Mouse (Mus musculus) limb, embryonic 11.5 days (tissue): ENCODE data around the gene Ppp1ca. TPM values are rescaled to one million over a fixed set of nuclear protein-coding genes. Genes with fewer than 3 reads are reported as not detected.
A peak's percentile ranks its signal among the peaks of the same experiment; 100 is the strongest.

ENCODE experiments used
- ATAC-seq: fragments of 200-750 bp; cut with Nextera tagmentation; 2 replicates; pipeline ENCODE4 v1.8.0; 2017; ENCODE audit warnings: low read depth; ENCODE audit not compliant: insufficient number of reproducible peaks, low FRiP score, low TSS enrichment
- DNase-seq: peaks from one replicate; pipeline ENCODE4 v3.0.0-alpha.2; 2015; ENCODE audit warnings: low spot score
- H3K27ac ChIP-seq: fragments of 300-500 bp; sonication (generic); replicated peaks from 2 replicates; pipeline ENCODE4 v1.5.1; 2014; ENCODE audit warnings: low read depth, mild to moderate bottlenecking, low read length
- H3K27me3 ChIP-seq: fragments of 300-500 bp; sonication (generic); 2 replicates; pipeline ENCODE4 v1.6.1; 2014; ENCODE audit warnings: mild to moderate bottlenecking, low read length, mixed read lengths; ENCODE audit not compliant: control insufficient read depth, insufficient read depth
- H3K36me3 ChIP-seq: fragments of 300-500 bp; sonication (generic); 2 replicates; pipeline ENCODE4 v1.6.1; 2014; ENCODE audit warnings: mild to moderate bottlenecking, low read length, moderate library complexity, mixed read lengths; ENCODE audit not compliant: control insufficient read depth, insufficient read depth
- H3K4me1 ChIP-seq: fragments of 300-500 bp; sonication (generic); 2 replicates; pipeline ENCODE4 v1.6.1; 2014; ENCODE audit warnings: low read length, mixed read lengths; ENCODE audit not compliant: control insufficient read depth, insufficient read depth
- H3K4me2 ChIP-seq: fragments of 300-500 bp; sonication (generic); 2 replicates; pipeline ENCODE4 v1.6.1; 2014; ENCODE audit warnings: low read depth, mild to moderate bottlenecking, moderate library complexity; ENCODE audit not compliant: severe bottlenecking
- H3K4me3 ChIP-seq: fragments of 300-500 bp; sonication (generic); 2 replicates; pipeline ENCODE4 v1.5.1; 2014; ENCODE audit warnings: low read depth, low read length
- H3K9ac ChIP-seq: fragments of 300-500 bp; sonication (generic); 2 replicates; pipeline ENCODE4 v1.6.1; 2014; ENCODE audit warnings: mild to moderate bottlenecking, low read length
- H3K9me3 ChIP-seq: fragments of 300-500 bp; sonication (generic); 2 replicates; pipeline ENCODE4 v1.6.1; 2016; ENCODE audit warnings: low read length; ENCODE audit not compliant: control insufficient read depth
- WGBS: fragments of 180-500 bp; shearing (Covaris S2); extraction: QIAGEN DNeasy Blood & Tissue Kit; methylation state at CpG from one replicate; pipeline ENCODE4 v1.1.7; 2014; 5-methylcytosine and 5-hydroxymethylcytosine counted together
- polyA plus RNA-seq: library from polyadenylated mRNA; unstranded; fragments of >200 nt; fragmentation: Nextera tagmentation; extraction: Ambion mirVana; gene quantifications from 2 replicates; pipeline ENCODE4 v1.2.1, GENCODE M21; 2014

The Ppp1ca gene
- polyA plus RNA-seq, 1 experiment from 2014 or later: 995 TPM

DNA sequence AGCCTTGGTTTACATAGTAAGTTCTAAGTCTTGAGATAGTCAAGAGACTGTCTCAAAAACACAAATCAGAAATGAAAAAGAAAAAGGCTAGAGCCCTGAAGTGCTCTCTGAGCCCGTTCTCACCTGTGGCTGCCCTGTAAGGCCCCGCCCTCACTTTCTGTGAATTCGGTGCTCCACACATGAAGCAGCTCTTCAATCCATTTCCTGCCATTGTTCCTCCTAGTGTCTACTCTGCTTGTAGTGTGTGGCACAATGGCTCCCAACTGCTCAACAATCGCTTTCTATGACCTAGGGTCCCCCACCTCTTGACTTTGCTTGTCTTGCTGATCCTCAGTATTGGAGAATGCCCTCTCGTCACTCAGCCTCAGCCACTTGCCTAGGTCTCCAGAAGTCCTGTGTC, 35.6 kb downstream of the Ppp1ca start:
- H3K9me3 ChIP-seq: no peaks in the 10 kb centered on the region
- no peak overlapping the region for H3K4me2 ChIP-seq
- ATAC-seq (no peak), DNase-seq (no peak)
- H3K4me3 ChIP-seq: no peak overlapping the region
- WGBS: 72% methylated on average over 5 of the region's 5 CpGs
- H3K36me3 ChIP-seq: peaks cover 4% of the 10 kb centered on the region
- 0 out of 2 replicates have a peak, but pooled peaks cover 6% of the 10 kb centered on the region for H3K4me1 ChIP-seq
- no peaks in the 10 kb centered on the region for H3K27me3 ChIP-seq
- H3K27ac ChIP-seq: no peak overlapping the region
- no peak overlapping the region for H3K9ac ChIP-seq

- Histone ChIP-seq H3K4me1 (0 out of 2 replicates have a peak, but pooled peaks cover 6% of the 10 kb centered on the region), H3K36me3 (no peaks in the 10 kb centered on the region), H3K9me3 (no peaks in the 10 kb centered on the region), H3K9ac (no peak overlapping the region), H3K27me3 (no peaks in the 10 kb centered on the region), H3K27ac (no peak overlapping the region), H3K4me3 (no peak overlapping the region), H3K4me2 (no peak overlapping the region)
- ATAC-seq (peak; percentile 44; the same call in 1 of the 2 replicates), DNase-seq (peak; percentile 82)
- WGBS: 22% methylated on average over 8 of the region's 8 CpGs
Observed at GRCm38 (mm10) chr19:4227894-4228678, 36.2 kb downstream of the Ppp1ca start.

GRCm38 (mm10) chr19:4228891-4229290, 37.0 kb downstream of the Ppp1ca start:
- Histone ChIP-seq H3K9ac (no peak overlapping the region), H3K4me2 (no peak overlapping the region), H3K9me3 (no peaks in the 10 kb centered on the region), H3K36me3 (no peaks in the 10 kb centered on the region), H3K27me3 (no peaks in the 10 kb centered on the region), H3K27ac (no peak overlapping the region), H3K4me1 (0 out of 2 replicates have a peak, but pooled peaks cover 6% of the 10 kb centered on the region), H3K4me3 (no peak overlapping the region)
- DNase-seq (no peak), ATAC-seq (no peak)
- WGBS: 80% methylated on average over 4 of the region's 4 CpGs

- Histone ChIP-seq H3K9ac (no peak overlapping the region), H3K27ac (no peak overlapping the region), H3K4me1 (0 out of 2 replicates have a peak, but pooled peaks cover 6% of the 10 kb centered on the region), H3K27me3 (no peaks in the 10 kb centered on the region), H3K36me3 (no peaks in the 10 kb centered on the region), H3K4me3 (no peak overlapping the region), H3K4me2 (no peak overlapping the region), H3K9me3 (no peaks in the 10 kb centered on the region)
- ATAC-seq (no peak), DNase-seq (no peak)
- 39% methylated on average over 9 of the region's 9 CpGs for WGBS
Observed at GRCm38 (mm10) chr19:4229451-4230076, 37.7 kb downstream of the Ppp1ca start.

GRCm38 (mm10) chr19:4230415-4230814, 38.5 kb downstream of the Ppp1ca start:
- Histone ChIP-seq H3K4me2 (no peak overlapping the region), H3K9me3 (no peaks in the 10 kb centered on the region), H3K27ac (no peak overlapping the region), H3K9ac (no peak overlapping the region), H3K4me3 (no peak overlapping the region), H3K27me3 (no peaks in the 10 kb centered on the region), H3K36me3 (no peaks in the 10 kb centered on the region), H3K4me1 (0 out of 2 replicates have a peak, but pooled peaks cover 6% of the 10 kb centered on the region)
- DNase-seq: no peak
- ATAC-seq: no peak
- 69% methylated on average over 8 of the region's 8 CpGs for WGBS

DNA sequence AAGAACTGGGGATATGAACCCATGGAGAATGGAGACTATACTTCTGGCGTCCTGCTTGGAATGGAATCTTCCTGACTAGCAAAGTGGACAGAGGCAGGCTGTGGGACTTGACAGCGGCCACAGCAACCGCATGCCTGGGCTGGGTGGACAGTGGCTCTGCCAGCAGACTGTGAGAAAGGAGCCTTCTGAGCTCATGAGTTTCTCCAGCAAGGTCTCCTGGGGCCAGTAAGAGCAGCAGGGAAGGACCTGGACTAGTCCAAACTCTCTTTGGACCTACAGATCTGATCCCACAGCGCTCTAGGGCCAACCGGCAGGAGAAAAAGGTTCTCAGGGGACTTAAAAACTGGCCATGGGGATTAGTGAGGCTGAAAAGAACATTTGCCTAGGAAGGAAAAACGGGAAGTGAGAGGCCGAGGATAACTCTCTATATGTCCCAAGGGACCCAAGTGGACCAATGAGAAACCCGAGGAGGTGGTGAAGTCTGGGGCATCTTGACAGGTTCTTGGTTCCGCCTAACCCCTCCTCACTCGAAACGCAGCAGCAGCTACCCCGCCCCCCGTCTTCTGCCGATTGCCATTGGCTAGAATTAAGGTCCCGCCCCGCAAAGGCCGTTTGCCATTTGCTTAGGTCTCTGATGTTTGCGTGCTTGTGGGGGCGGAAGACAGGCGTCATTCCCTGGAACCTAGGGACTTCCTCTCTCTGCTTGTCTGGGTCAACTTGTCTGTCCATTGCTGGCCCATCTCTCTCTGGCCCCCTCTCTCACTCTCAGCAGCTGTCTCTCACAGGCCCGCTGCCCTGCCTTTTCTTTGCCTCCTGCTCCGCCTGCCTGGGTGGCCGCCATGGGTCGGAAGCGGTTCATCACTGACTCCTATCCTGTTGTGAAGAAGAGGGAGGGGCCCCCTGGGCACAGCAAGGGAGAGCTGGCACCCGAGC, 39.7 kb downstream of the Ppp1ca start, which contains the start of gene Pold4:
Pold4 (plus strand) TSS at position 647 of the 933 bp plus-strand sequence.
- Histone ChIP-seq H3K4me1 (peaks cover 9% of the 10 kb centered on the region), H3K9ac (peak within 1 kb of the TSS; percentile 41; the same call in 1 of the 2 replicates), H3K36me3 (no peaks in the 10 kb centered on the region), H3K4me3 (peak within 1 kb of the TSS; percentile 55), H3K9me3 (no peaks in the 10 kb centered on the region), H3K4me2 (peak within 1 kb of the TSS; percentile 87), H3K27ac (no peak within 1 kb of the TSS), H3K27me3 (no peaks in the 10 kb centered on the region)
- WGBS: 15% methylated on average over 26 of the region's 26 CpGs
- DNase-seq (peak; percentile 90), ATAC-seq (peak; percentile 67; the same call in 1 of the 2 replicates)

DNA sequence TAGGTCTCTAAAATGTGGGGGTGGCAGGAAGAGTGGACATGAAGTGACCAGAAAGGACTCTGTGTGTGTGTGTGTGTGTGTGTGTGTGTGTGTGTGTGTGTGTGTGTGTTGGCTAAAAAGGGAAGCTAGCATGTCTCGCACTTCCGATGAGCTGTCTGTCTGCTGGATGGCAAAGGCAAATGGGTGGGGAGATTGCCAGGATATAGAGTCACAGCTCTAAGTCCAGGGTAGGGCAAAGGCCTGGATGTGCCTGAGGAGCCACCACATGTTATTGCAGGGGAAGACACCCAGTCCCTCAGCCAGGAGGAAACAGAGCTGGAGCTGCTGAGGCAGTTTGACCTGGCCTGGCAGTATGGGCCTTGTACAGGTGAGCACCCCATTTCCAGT, 40.3 kb downstream of the Ppp1ca start:
- H3K4me3 ChIP-seq: peak overlapping the region; percentile 55
- no peaks in the 10 kb centered on the region for H3K9me3 ChIP-seq
- H3K27ac ChIP-seq: no peak overlapping the region
- H3K9ac ChIP-seq: peak overlapping the region; percentile 41; the same call in 1 of the 2 replicates
- DNase-seq (no peak), ATAC-seq (no peak)
- H3K27me3 ChIP-seq: no peaks in the 10 kb centered on the region
- peaks cover 9% of the 10 kb centered on the region for H3K4me1 ChIP-seq
- no peaks in the 10 kb centered on the region for H3K36me3 ChIP-seq
- H3K4me2 ChIP-seq: peak overlapping the region; percentile 87
- WGBS: 74% methylated on average over 2 of the region's 2 CpGs

- DNase-seq (no peak), ATAC-seq (no peak)
- H3K9me3 ChIP-seq: no peaks in the 10 kb centered on the region
- H3K36me3 ChIP-seq: no peaks in the 10 kb centered on the region
- WGBS: 80% methylated on average over 7 of the region's 7 CpGs
- no peaks in the 10 kb centered on the region for H3K27me3 ChIP-seq
- H3K4me1 ChIP-seq: peaks cover 9% of the 10 kb centered on the region
- H3K9ac ChIP-seq: no peak overlapping the region
- no peak overlapping the region for H3K4me3 ChIP-seq
- H3K27ac ChIP-seq: no peak overlapping the region
- no peak overlapping the region for H3K4me2 ChIP-seq
Observed at GRCm38 (mm10) chr19:4232651-4233050, 40.8 kb downstream of the Ppp1ca start.
